Mouse (Mus musculus) large intestine, adult 2 months (tissue): ENCODE data around the gene Gal. TPM values are rescaled to one million over a fixed set of nuclear protein-coding genes. Genes with fewer than 3 reads are reported as not detected.
A peak's percentile ranks its signal among the peaks of the same experiment; 100 is the strongest.

ENCODE experiments used
- DNase-seq: peaks from one replicate; pipeline ENCODE4 v3.0.0-alpha.2; 2012; ENCODE audit warnings: low read depth, low spot score
- WGBS: fragments of 180-500 bp; shearing (Covaris S2); methylation state at CpG from one replicate; pipeline ENCODE4 v1.1.7; 2018; 5-methylcytosine and 5-hydroxymethylcytosine counted together
- polyA plus RNA-seq: library from polyadenylated mRNA; depleted of rRNA; stranded (reverse); fragments of >200 nt; gene quantifications from 2 replicates; pipeline ENCODE4 v1.2.3, GENCODE M21; 2012

Gene Gal
- polyA plus RNA-seq, 1 experiment: 36.9 TPM

GRCm38 (mm10) chr19:3422981-3423380 lies 8.6 kb upstream of the Gal start:
- 56% methylated on average over 4 of the region's 4 CpGs for WGBS
- DNase-seq: no peak

GRCm38 (mm10) chr19:3422488-3422887 lies 8.1 kb upstream of the Gal start:
- 77% methylated on average over 6 of the region's 6 CpGs for WGBS
- no peak for DNase-seq

- no peak for DNase-seq
- WGBS: 19% methylated on average over 5 of the region's 5 CpGs
Measured at GRCm38 (mm10) chr19:3419251-3419650, 4.9 kb upstream of the Gal start.

- WGBS: 50% methylated on average over 1 of the region's 1 CpGs
Measured at GRCm38 (mm10) chr19:3405531-3406281, 8.6 kb downstream of the Gal start.

GRCm38 (mm10) chr19:3404030-3404429 lies 10.3 kb downstream of the Gal start:
- no peak for DNase-seq
- 86% methylated on average over 7 of the region's 7 CpGs for WGBS

More at GRCm38 (mm10) chr19:3405531-3406281, 8.6 kb downstream of the Gal start:
- DNase-seq: no peak

GRCm38 (mm10) chr19:3402390-3402789 lies 12.0 kb downstream of the Gal start:
- no peak for DNase-seq
- WGBS: 49% methylated on average over 6 of the region's 6 CpGs

GRCm38 (mm10) chr19:3401943-3402342 lies 12.4 kb downstream of the Gal start:
- 46% methylated on average over 7 of the region's 7 CpGs for WGBS
- DNase-seq: no peak

GRCm38 (mm10) chr19:3401504-3401903 lies 12.8 kb downstream of the Gal start:
- whole genome bisulfite sequencing: 83% methylated on average over 7 of the region's 7 CpGs
- no peak for DNase-seq

GRCm38 (mm10) chr19:3400057-3400456 lies 14.3 kb downstream of the Gal start:
- WGBS: 92% methylated on average over 4 of the region's 4 CpGs
- no peak for DNase-seq

- WGBS: 86% methylated on average over 3 of the region's 3 CpGs
- no peak for DNase-seq
Measured at GRCm38 (mm10) chr19:3394216-3394615, 20.1 kb downstream of the Gal start.

- DNase-seq: no peak
- WGBS: 87% methylated on average over 1 of the region's 1 CpGs
Measured at GRCm38 (mm10) chr19:3392384-3392783, 22.0 kb downstream of the Gal start.

GRCm38 (mm10) chr19:3389089-3389488 lies 25.3 kb downstream of the Gal start:
- under 1% methylated on average over 43 of the region's 43 CpGs for WGBS
- no peak for DNase-seq

- DNase-seq: no peak
- WGBS: under 1% methylated on average over 32 of the region's 33 CpGs
Measured at GRCm38 (mm10) chr19:3388629-3389057, 25.7 kb downstream of the Gal start, which contains the start of gene Tesmin. Gene Tesmin, plus strand, starts transcription at chr19:3388857.

- WGBS: 55% methylated on average over 6 of the region's 6 CpGs
- no peak for DNase-seq
Measured at GRCm38 (mm10) chr19:3388061-3388460, 26.3 kb downstream of the Gal start.

- no peak for DNase-seq
- WGBS: 95% methylated on average over 3 of the region's 3 CpGs
Measured at GRCm38 (mm10) chr19:3378614-3379013, 35.7 kb downstream of the Gal start.

- peak; percentile 77 for DNase-seq
- 15% methylated on average over 4 of the region's 4 CpGs for WGBS
Measured at GRCm38 (mm10) chr19:3376966-3377715, 37.2 kb downstream of the Gal start.

- DNase-seq: no peak
- WGBS: 49% methylated on average over 7 of the region's 7 CpGs
Measured at GRCm38 (mm10) chr19:3375945-3376495, 38.3 kb downstream of the Gal start.

- DNase-seq: no peak
- 60% methylated on average over 2 of the region's 2 CpGs for WGBS
Measured at GRCm38 (mm10) chr19:3374028-3374427, 40.3 kb downstream of the Gal start.

- WGBS: 80% methylated on average over 12 of the region's 12 CpGs
- DNase-seq: no peak
Measured at GRCm38 (mm10) chr19:3373380-3373779, 41.0 kb downstream of the Gal start.

GRCm38 (mm10) chr19:3368276-3368675 lies 46.1 kb downstream of the Gal start:
- DNase-seq: no peak
- WGBS: 93% methylated on average over 3 of the region's 3 CpGs

GRCm38 (mm10) chr19:3365089-3365488 lies 49.3 kb downstream of the Gal start:
- no peak for DNase-seq
- WGBS: 100% methylated on average over 3 of the region's 3 CpGs
